ENCODE assay signal across 8 mouse cellular contexts in genomic region chr5:146220501-146220878, GRCm38 (mm10). TPM values are rescaled to one million over a fixed set of nuclear protein-coding genes. Genes with fewer than 3 reads are reported as not detected.
DNase-seq lines count a peak whose midpoint lies in the region; ATAC-seq and TF ChIP-seq lines count a peak whose summit lies in the region.

No protein-coding gene starts in this region.

- H3K9ac ChIP-seq in heart, embryonic 11.5 days (ENCODE audit: low read depth, low read length) = peak overlapping the region; percentile 92
- peak overlapping the region; percentile 53 for H3K9ac ChIP-seq in ES-E14 (ENCODE audit: insufficient read depth, low read depth, low read length, poor library complexity, severe bottlenecking)

- peak; percentile 62 for ATAC-seq in heart, embryonic 11.5 days (replicated peaks; ENCODE audit: insufficient number of reproducible peaks, low FRiP score, low TSS enrichment)
- peak; percentile 66 to 74 for ATAC-seq in hematopoietic stem cell, adult 5-6 weeks (replicated peaks in 1 of 2; ENCODE audit: insufficient read depth in 1 of 2, low FRiP score in 2 of 2, low TSS enrichment in 1 of 2, low read depth in 1 of 2, poor library complexity in 2 of 2, severe bottlenecking in 2 of 2)

- no peaks in the 10 kb centered on the region for H3K9me3 ChIP-seq in heart, embryonic 11.5 days (replicated peaks; ENCODE audit: control insufficient read depth, low read length)
- H3K9me3 ChIP-seq in ES-E14 (ENCODE audit: control insufficient read depth, insufficient read depth, low read depth, low read length) = no peaks in the 10 kb centered on the region
- H3K9me3 ChIP-seq in megakaryocyte, embryonic 14.5 days = no peaks in the 10 kb centered on the region

- no peaks in the 10 kb centered on the region for H3K27me3 ChIP-seq in heart, embryonic 11.5 days (ENCODE audit: control insufficient read depth, insufficient read depth, low read length)
- no peaks in the 10 kb centered on the region for H3K27me3 ChIP-seq in megakaryocyte, embryonic 14.5 days (replicated peaks)

- H3K4me1 ChIP-seq in heart, embryonic 11.5 days (ENCODE audit: control insufficient read depth, insufficient read depth, low read length) = peaks cover 6% of the 10 kb centered on the region
- H3K4me1 ChIP-seq in ES-E14 (ENCODE audit: control insufficient read depth in 2 of 2, insufficient read depth in 2 of 2, low read length in 2 of 2, poor library complexity in 1 of 2) = no peaks in the 10 kb centered on the region
- H3K4me1 ChIP-seq in megakaryocyte, embryonic 14.5 days = peaks cover 34% of the 10 kb centered on the region

- H3K4me2 ChIP-seq in heart, embryonic 11.5 days = peak overlapping the region; percentile 83

- peaks cover 14% of the 10 kb centered on the region for H3K36me3 ChIP-seq in heart, embryonic 11.5 days (ENCODE audit: control insufficient read depth, insufficient read depth, low read length)
- peaks cover 2% of the 10 kb centered on the region; the same call in 1 of the 2 replicates for H3K36me3 ChIP-seq in ES-E14 (ENCODE audit: control insufficient read depth, insufficient read depth, low read length, poor library complexity, severe bottlenecking)
- H3K36me3 ChIP-seq in megakaryocyte, embryonic 14.5 days (replicated peaks; ENCODE audit: low read length) = peaks cover 40% of the 10 kb centered on the region

- no peak for DNase-seq in heart, adult 9 months (ENCODE audit: low spot score in 2 of 2)
- DNase-seq in ES-E14 (ENCODE audit: low read depth, low spot score) = no peak
- DNase-seq in layer of hippocampus, adult 8-10 months (ENCODE audit: low spot score in 2 of 2) = no peak
- no peak for DNase-seq in left cerebral cortex, postnatal 25 days (ENCODE audit: low spot score in 2 of 2)
- DNase-seq in thymus, postnatal 4 days = no peak

- H3K4me3 ChIP-seq in heart, embryonic 11.5 days (ENCODE audit: low read depth, low read length) = peak overlapping the region; percentile 76
- H3K4me3 ChIP-seq in ES-E14 (ENCODE audit: insufficient read depth in 1 of 2, low read depth in 1 of 2, low read length in 2 of 2, poor library complexity in 1 of 2, severe bottlenecking in 1 of 2) = peak overlapping the region; percentile 94
- peak overlapping the region; percentile 93 for H3K4me3 ChIP-seq in megakaryocyte, embryonic 14.5 days (replicated peaks)

- in situ Hi-C loops in ES-E14 (cut with MboI; ENCODE audit: low sequenced_read_pairs in 2 of 2, unreplicated experiment in 2 of 2) = no loop called here

- intact Hi-C loops in left cerebral cortex, postnatal 25 days (cut with DNase I) = no loop called here

- WGBS in heart, embryonic 11.5 days (ENCODE audit: insufficient replicate concordance) = 7% methylated on average over 13 of the region's 13 CpGs

- H3K27ac ChIP-seq in heart, embryonic 11.5 days (ENCODE audit: low read depth, low read length) = peak overlapping the region; percentile 97; the same call in 1 of the 2 replicates
- no peak overlapping the region for H3K27ac ChIP-seq in ES-E14 (ENCODE audit: insufficient read depth, low read depth, low read length, poor library complexity, severe bottlenecking)

TF ChIP-seq in ES-E14, 5 proteins besides CTCF, POLR2A, EP300 and RAD21:
- TF ChIP-seq ZNF384 (IDR thresholded peaks at IDR 0.05; ENCODE audit: low read depth, low read length) (no peak), CHD2 (IDR thresholded peaks at IDR 0.05; ENCODE audit: low read depth, low read length) (no peak), MAFK (IDR thresholded peaks at IDR 0.05; ENCODE audit: insufficient read depth, low read depth, low read length) (no peak), HCFC1 (IDR thresholded peaks at IDR 0.05; ENCODE audit: borderline replicate concordance, insufficient read depth, low read length) (no peak), ZC3H11A (IDR thresholded peaks at IDR 0.05; ENCODE audit: borderline replicate concordance, low read depth, low read length) (no peak)
TF ChIP-seq in ES-E14: peak in this region for 0.

RNA-seq across cellular contexts. Expression of gene Rnf6, which starts 0.9 kb away (rescaled TPM):
- 29.8 and 40.7 TPM in 2 replicates for polyA plus RNA-seq in heart, embryonic 11.5 days (2014; fragmentation: Nextera tagmentation; extraction: Ambion mirVana)
- 18.5 and 25.1 TPM in 2 replicates for total RNA-seq in ES-E14 (2012; rRNA removed)
- 54.3 and 74.0 TPM in 2 replicates for total RNA-seq in hematopoietic stem cell, adult 5-6 weeks (2017)
- 8.2 and 8.3 TPM in 2 replicates for polyA plus RNA-seq in megakaryocyte, embryonic 14.5 days (2012; ENCODE audit: insufficient read depth, low replicate concordance)
- total RNA-seq in layer of hippocampus, adult 8-10 months (2022) = 10 to 100 TPM; 61.5 to 72.1 (median 64.0) TPM
- total RNA-seq in left cerebral cortex, postnatal 25 days (2021) = 10 to 100 TPM; 69.7 to 70.1 TPM

RNA-seq across cellular contexts. Expression of gene Cdk8, which starts 10.5 kb away (rescaled TPM):
- 19.9 and 24.0 TPM in 2 replicates for polyA plus RNA-seq in heart, embryonic 11.5 days (2014; fragmentation: Nextera tagmentation; extraction: Ambion mirVana)
- total RNA-seq in ES-E14 (2012; rRNA removed) = 61.7 and 63.9 TPM in 2 replicates
- 35.8 and 42.7 TPM in 2 replicates for total RNA-seq in hematopoietic stem cell, adult 5-6 weeks (2017)
- polyA plus RNA-seq in megakaryocyte, embryonic 14.5 days (2012; ENCODE audit: insufficient read depth, low replicate concordance) = 6.7 and 13.7 TPM in 2 replicates
- 10 to 100 TPM; 37.7 to 47.3 (median 42.7) TPM for total RNA-seq in layer of hippocampus, adult 8-10 months (2022)
- 10 to 100 TPM; 39.5 to 51.3 TPM for total RNA-seq in left cerebral cortex, postnatal 25 days (2021)

RNA-seq across cellular contexts. Expression of gene 1700001J03Rik, which starts 35.4 kb away (rescaled TPM):
- not detected in 2 replicates for polyA plus RNA-seq in heart, embryonic 11.5 days (2014; fragmentation: Nextera tagmentation; extraction: Ambion mirVana)
- total RNA-seq in ES-E14 (2012; rRNA removed) = not detected in 2 replicates
- total RNA-seq in hematopoietic stem cell, adult 5-6 weeks (2017) = not detected in 2 replicates
- not detected in 2 replicates for polyA plus RNA-seq in megakaryocyte, embryonic 14.5 days (2012; ENCODE audit: insufficient read depth, low replicate concordance)
- total RNA-seq in layer of hippocampus, adult 8-10 months (2022) = 1 to 10 TPM; 1.6 to 3.8 (median 2.2) TPM
- total RNA-seq in left cerebral cortex, postnatal 25 days (2021) = under 1 TPM in 1 of 2 experiments, not detected in 1; 0.83 TPM

RNA-seq across cellular contexts. Expression of gene Gm6309, which starts 50.0 kb away (rescaled TPM):
- polyA plus RNA-seq in heart, embryonic 11.5 days (2014; fragmentation: Nextera tagmentation; extraction: Ambion mirVana) = not detected in 2 replicates
- total RNA-seq in ES-E14 (2012; rRNA removed) = not detected in 2 replicates
- not detected in 2 replicates for total RNA-seq in hematopoietic stem cell, adult 5-6 weeks (2017)
- not detected in 2 replicates for polyA plus RNA-seq in megakaryocyte, embryonic 14.5 days (2012; ENCODE audit: insufficient read depth, low replicate concordance)
- not detected for total RNA-seq in layer of hippocampus, adult 8-10 months (2022)
- not detected for total RNA-seq in left cerebral cortex, postnatal 25 days (2021)
